Mouse (Mus musculus) heart, postnatal 0 days (tissue): ENCODE results near the gene Cd163.

Source experiments
- CTCF ChIP-seq: IDR thresholded peaks from 2 replicates; pipeline ENCODE4 v1.5.1; 2016; ENCODE audit warnings: antibody characterized with exemption, control low read depth, low read depth
- EP300 ChIP-seq: IDR thresholded peaks from 2 replicates; pipeline ENCODE4 v1.6.1; 2016; ENCODE audit warnings: antibody characterized with exemption, low read depth

- TF ChIP-seq CTCF = no peak
- TF ChIP-seq EP300 = no peak
These were observed 17.3 kb downstream of the Cd163 start for GRCm38 (mm10) chr6:124321481-124322475.
